Mouse (Mus musculus) cerebellum, adult 2 months (tissue): ENCODE data around the gene Neil3.

Experiments used
- CTCF ChIP-seq: fragments of 200-500 bp; IDR thresholded peaks from 2 replicates; pipeline ENCODE4 v1.5.1; 2011; ENCODE audit warnings: low read depth, mild to moderate bottlenecking, control low read depth, low read length, moderate library complexity, borderline replicate concordance; ENCODE audit not compliant: insufficient read depth
- POLR2A ChIP-seq: fragments of 200-500 bp; IDR thresholded peaks from 2 replicates; pipeline ENCODE4 v1.6.1; 2011; ENCODE audit warnings: low read length, control low read depth, borderline replicate concordance; ENCODE audit not compliant: insufficient read depth

DNA sequence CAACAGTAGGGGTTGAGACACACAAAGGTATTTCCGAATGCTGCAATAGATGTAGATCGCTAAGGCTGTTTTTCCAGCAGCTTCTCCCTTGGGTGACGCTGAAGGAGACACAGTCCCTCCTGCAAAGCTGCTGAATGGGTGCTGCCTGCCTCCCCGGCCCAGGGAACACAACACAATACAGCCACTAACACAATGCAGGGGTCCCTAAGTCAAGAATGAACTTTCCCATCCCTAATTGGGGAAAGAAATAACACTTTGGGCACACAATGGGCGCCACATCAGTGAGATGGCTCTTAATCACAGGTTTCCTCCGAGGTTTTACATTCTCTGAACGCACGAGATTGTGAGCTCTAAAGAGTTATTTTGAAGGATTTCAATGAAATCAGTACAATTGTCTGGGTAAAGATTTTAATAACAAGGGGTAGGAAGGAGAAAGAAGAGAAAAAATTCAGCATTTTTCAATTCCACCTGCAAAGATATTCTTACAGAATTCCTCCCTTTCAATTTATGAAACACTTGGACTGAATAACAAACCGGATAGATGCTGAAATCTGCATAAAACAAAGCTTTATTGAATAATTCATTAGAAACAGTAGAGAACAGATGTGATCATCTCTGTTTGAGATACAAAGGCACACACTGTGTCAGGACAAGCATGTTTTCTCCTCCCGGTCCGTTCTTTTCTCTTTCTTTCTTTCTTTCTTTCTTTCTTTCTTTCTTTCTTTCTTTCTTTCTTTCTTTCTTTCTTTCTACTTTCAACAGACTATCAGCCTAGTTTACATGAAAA, 38.6 kb downstream of the Neil3 start:
- TF ChIP-seq CTCF (no peak), POLR2A (no peak)
